Mouse (Mus musculus) cerebellum, postnatal 4 days (tissue): ENCODE results near the gene Klhl3.

ENCODE experiments used
- DNase-seq, 2 experiments: peaks; one replicate each; pipeline ENCODE4 v3.0.0; 2022; ENCODE audit warnings: low spot score in 2 of 2, mixed read lengths in 1 of 2

Gene Klhl3

GRCm38 (mm10) chr13:58023726-58024453 is 89.5 kb downstream of the Klhl3 start:
- peak; percentile 42 to 85 for DNase-seq

- no peak for DNase-seq
Observed at GRCm38 (mm10) chr13:58023001-58023560, 90.3 kb downstream of the Klhl3 start.

GRCm38 (mm10) chr13:58020428-58020827 is 93.0 kb downstream of the Klhl3 start:
- no peak for DNase-seq

DNA sequence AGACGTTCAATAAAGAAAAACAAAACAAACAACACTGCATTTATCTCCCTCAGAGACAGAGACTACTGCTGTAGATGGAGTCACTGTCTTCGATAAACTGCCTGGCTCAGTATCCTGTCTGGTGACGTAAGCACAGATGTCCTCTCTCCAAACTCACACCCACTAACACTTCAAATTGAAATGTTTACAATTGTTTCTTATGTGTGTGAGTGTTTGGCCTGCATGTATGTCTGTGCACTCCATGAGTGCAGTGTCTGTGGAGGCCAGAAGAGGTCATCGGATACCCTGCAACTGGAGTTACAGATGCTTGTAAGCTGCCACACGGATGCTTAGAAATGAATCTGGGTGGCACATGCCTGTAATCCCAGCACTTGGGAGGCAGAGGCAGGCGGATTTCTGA is 96.1 kb downstream of the Klhl3 start:
- DNase-seq, result no peak

DNA sequence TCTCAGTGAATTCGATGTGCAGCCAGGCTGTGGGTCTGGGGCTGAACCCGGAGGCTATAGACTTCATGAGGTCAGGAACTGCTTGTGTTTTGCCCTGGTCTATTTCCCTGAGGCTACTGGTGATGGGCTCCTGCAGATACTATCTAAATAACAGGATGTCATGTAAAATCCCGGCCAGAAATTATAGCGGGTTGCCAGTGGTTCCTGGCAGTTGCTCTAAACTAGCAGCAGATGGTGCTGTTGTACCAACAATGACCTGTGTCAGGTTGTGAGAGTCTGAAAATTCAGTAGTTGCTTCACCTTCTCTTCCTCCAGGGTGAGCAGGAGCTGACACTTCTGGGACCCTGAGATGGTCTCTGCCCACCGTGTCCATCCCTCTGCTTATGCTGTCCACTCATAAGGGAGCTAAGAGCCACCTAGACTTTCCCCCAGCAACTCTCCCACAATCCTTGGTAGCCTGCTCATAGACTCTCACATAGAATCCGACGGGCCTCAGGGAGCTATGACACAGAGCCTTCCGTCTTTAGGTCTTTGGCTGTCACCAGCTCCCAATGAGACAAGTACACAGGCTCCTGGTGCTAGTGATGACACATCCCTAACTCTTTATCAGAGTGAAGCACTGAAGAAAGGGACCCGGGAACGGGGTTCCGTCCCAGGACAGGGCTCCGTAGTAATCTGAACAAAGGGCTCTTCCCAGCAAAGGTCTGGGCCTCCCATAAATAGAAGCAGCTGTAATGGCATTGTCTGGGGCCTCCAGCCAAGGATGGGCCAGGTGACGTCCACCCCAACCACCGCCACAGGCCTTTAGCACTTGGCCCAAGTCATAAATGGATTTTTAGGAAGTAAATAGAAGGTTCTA is 101.1 kb downstream of the Klhl3 start:
- DNase-seq, result peak in 1 of 2 experiments; percentile 68

GRCm38 (mm10) chr13:58011526-58011925 is 101.9 kb downstream of the Klhl3 start:
- no peak for DNase-seq

DNA sequence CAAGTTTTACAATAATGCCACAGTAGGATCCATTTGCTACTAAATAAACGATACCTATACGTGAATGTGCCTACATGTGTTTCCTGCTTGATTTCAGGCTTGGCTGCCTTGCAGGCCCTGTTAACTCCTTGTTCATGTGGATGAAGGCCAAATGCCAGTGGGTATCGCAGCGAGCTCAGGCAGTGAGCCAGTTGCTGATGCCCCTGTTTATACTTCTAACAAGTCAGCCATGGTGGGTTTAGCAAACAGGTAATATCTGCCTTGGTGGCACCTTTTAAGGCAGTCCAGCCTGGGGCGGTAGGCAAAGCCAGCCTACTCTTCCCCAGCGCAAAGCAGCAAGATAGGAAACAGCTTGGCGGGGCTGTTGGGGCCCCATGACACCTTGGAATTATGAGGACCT is 103.0 kb downstream of the Klhl3 start:
- DNase-seq, result peak in 1 of 2 experiments; percentile 40

DNA sequence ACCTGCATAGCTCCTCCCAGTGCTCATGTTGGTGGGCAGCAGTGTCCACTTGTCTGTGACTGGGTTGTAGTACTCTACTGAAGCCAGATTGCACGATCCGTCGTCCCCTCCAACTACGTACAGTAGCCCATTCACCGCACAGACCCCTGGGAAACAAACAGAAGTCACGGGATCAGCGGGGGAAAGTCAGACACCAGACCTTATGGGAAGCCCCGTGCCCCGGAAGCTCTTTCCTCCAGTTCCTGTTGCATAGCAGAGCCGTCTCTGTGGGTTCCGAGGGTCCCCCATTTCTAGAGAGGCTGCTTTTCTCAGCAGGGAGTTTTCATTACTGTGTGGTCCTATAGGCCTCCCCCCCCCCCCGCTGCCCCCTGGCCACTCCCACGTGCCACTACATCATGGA is 104.1 kb downstream of the Klhl3 start:
- DNase-seq, result no peak

DNA sequence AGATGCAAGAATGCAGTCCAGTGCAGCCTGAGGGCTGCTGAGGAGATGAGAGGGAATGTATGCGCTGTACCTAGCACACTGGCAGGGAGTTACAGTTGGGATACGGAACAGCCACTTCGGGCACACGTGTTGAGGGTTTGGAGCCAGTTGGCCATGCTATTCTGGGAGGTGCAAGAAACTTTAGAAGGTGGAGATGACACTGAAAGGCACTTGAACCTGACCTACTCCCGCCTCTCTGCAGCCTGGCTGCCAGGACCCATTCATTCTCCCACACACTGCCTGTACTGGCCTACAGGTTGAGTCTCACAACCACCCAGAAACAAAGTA is 105.4 kb downstream of the Klhl3 start:
- no peak for DNase-seq

GRCm38 (mm10) chr13:58007256-58008037 is 105.9 kb downstream of the Klhl3 start:
- DNase-seq, result no peak

GRCm38 (mm10) chr13:58001792-58002191 is 111.6 kb downstream of the Klhl3 start:
- DNase-seq, result no peak

- DNase-seq, result no peak
Observed at GRCm38 (mm10) chr13:57996536-57996935, 116.9 kb downstream of the Klhl3 start.

DNA sequence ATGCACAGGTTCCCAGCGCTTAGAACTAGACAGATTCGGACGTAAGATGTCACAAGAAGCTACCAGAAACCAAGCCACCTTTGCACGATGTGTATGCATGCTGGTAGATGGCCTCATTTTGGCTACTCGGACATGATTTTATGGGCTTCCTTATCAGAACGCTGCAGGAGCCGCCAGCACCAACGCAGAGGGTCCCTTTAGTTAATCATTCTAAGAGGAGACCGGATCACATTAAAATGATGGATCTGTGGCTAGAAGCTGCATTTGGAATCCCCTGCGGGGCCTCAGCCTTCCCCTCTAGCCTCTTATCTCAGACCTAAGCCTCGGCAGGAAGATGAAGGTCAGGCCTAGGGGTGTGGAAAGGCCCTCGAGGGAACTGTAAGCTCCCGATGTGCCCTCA is 117.5 kb downstream of the Klhl3 start:
- no peak for DNase-seq

DNA sequence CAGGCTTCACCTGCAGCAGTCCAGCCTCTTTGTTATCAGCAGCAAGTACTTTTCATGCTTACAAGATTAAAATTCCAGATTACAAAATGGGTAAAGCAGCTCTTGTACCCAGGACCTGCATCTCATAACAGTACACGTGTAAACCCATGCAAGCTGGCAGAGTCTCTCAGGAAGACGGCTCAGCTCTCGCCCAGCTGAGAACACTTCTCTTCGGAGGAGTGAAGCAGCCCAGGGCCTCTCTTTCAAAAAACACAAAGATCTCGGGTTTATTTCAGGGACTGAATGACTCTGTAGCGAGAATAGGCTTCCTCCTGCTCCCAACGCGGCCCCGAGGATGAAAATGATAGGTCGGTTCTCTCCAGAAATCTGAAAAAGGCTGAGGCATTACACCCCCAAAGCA is 128.8 kb downstream of the Klhl3 start:
- DNase-seq, result peak in 1 of 2 experiments; percentile 6

- peak in 1 of 2 experiments; percentile 16 for DNase-seq
Observed at GRCm38 (mm10) chr13:57984163-57984562, 129.2 kb downstream of the Klhl3 start.

GRCm38 (mm10) chr13:57983330-57983729 is 130.1 kb downstream of the Klhl3 start:
- DNase-seq, result peak; percentile 30 to 65

DNA sequence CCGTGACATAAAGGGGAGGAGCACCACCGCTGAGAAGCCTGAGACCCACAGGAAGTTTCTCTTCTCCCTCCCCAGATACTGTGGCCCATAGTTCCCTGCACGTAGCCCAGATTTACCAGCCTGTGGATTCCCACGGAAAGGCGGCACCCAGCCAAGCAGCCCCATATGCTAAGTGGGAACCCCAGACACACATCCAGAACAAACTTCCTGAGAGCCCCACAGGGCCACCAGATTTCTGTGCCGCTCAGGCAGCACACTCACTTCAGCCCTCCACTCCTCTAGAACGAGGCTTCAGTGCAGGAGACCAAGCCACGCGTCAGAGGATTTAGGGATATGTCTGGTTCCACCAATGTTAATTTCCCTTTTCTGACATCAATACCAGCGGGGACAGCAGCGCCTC is 130.5 kb downstream of the Klhl3 start:
- DNase-seq, result peak in 1 of 2 experiments; percentile 15

DNA sequence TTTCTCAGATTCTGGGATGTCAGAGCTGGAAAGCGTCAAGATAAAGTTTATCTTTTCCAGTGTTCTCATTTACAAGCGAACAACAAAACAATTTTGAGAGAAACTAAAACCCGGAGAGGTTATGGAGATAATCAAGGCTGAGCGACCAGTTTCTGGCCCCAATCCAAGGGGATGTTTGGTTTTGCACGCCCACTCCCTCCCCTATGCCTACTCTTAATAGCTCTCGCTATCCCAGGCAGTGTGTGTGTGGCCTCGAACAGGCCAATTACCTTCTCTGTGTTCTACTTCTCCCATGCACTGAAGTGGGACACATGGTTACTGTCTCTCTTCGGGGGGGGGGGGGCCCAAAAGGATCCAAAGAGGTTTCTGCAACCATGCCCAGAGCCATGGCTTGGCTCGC is 132.7 kb downstream of the Klhl3 start:
- DNase-seq, result no peak

- no peak for DNase-seq
Observed at GRCm38 (mm10) chr13:57980071-57980470, 133.3 kb downstream of the Klhl3 start.

DNA sequence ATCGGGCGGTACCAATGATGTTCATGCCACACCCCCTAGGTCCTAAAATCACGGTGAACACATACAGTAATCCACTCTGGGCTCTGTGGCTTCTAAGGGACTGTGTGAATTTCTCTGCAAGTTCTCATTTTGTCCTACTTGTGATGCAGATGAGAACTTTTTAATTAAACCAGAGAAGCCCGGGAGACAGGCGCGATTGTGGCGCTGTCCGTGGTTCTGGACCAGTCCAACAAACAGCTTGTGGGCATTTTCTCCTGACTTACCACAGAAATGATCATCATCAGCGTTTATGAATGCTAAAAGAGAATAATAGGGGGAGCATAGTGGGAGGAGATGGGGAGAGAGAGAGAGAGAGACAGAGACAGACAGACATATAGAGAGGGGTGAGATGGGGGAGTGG is 134.5 kb downstream of the Klhl3 start:
- no peak for DNase-seq

DNA sequence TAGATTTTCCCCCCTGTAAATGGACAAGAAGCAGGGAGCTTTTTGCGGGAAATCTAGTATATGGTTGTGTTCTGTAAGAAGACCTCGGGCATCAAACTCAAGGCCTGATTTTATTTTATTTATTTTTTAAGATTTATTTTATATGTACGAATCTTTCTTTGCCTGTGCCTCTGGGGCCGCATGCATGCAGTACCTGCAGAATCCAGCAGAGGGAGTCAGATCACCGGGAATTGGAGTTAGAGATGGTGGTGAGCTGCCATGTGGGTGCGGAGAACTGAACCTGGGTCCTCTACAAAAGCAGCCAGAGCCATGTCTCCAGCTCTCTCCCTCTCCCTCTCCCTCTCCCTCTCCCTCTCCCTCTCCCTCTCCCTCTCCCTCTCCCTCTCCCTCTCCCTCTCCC is 135.7 kb downstream of the Klhl3 start:
- no peak for DNase-seq

DNA sequence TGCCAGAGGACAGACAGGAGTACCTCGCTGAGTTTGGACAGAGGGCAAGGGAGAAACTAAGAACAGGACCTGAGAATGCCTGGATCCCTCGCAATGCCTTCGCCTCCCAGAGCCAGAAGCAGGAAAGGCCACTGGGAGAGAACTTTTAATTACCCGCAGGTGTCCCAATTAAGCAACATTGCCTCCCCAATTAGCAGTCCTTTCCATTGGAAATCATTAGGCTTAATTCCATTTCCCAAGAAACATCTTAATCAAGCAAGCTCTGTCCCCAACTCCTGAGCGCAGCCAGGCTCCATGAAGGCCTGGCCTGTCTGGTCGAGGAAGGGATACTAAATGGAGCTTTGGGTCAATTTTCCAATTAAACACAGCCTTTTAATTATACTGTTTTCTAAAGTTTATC is 147.7 kb downstream of the Klhl3 start:
- DNase-seq, result no peak
